Mouse (Mus musculus): ENCODE measurements around the gene Ablim1. TPM values are rescaled to one million over a fixed set of nuclear protein-coding genes. Genes with fewer than 3 reads are reported as not detected.

Ablim1 gene
- polyA plus RNA-seq, 1 experiment, result 0.01 TPM

DNA sequence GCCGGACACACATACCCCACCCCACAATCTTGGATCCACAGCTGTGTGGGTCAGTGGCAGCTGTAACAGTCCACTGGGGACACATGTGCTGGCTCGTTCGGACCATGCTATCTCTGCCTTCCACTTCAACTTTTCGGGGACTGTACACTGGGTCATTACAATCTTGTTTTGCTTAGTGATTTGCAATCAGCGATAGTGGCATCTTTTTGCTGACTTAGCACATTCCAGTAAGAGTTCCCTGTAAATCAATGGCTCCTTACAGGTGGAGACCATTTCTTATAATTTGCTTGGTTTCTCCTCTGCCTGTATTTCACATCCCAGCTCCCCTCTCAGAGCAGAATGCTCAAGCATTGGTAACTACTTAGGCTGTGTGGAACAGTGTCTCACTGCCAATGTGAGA is 140.7 kb downstream of the Ablim1 start:
- no peaks in the 10 kb centered on the region for H3K9me3 ChIP-seq (ENCODE audit: control insufficient read depth, low read length)
- no peak overlapping the region for H3K4me3 ChIP-seq (replicated peaks)
- H3K4me1 ChIP-seq (ENCODE audit: control insufficient read depth), result no peaks in the 10 kb centered on the region
- H3K27me3 ChIP-seq (ENCODE audit: control insufficient read depth), result no peaks in the 10 kb centered on the region
- no peak for TF ChIP-seq GATA1 (IDR thresholded peaks at IDR 0.05; ENCODE audit: low read length)
- no peaks in the 10 kb centered on the region for H3K36me3 ChIP-seq (ENCODE audit: control insufficient read depth)

DNA sequence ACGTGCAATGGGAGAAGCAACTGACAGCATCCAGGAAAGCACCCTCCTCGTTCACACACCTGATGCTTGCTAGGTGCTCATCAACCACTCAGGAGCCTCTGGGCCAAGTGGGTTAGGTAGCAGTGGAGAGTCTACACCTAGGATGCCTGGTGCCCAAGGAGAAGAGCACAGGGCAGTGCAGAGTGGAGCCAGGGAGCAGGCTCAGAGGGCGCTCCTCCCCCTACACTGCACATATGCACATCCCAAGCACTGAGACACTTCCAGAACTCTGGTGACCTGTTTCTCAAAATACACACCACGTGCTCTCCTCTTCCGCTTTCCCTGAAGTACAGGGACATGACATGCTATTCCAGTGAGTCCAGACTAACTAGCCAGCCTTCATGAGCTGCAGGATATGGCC is 142.4 kb downstream of the Ablim1 start:
- H3K27me3 ChIP-seq (ENCODE audit: control insufficient read depth), result no peaks in the 10 kb centered on the region
- no peaks in the 10 kb centered on the region for H3K9me3 ChIP-seq (ENCODE audit: control insufficient read depth, low read length)
- no peaks in the 10 kb centered on the region for H3K36me3 ChIP-seq (ENCODE audit: control insufficient read depth)
- no peak overlapping the region for H3K4me3 ChIP-seq (replicated peaks)
- no peaks in the 10 kb centered on the region for H3K4me1 ChIP-seq (ENCODE audit: control insufficient read depth)
- no peak for TF ChIP-seq TAL1 (IDR thresholded peaks at IDR 0.05; ENCODE audit: low read length)

DNA sequence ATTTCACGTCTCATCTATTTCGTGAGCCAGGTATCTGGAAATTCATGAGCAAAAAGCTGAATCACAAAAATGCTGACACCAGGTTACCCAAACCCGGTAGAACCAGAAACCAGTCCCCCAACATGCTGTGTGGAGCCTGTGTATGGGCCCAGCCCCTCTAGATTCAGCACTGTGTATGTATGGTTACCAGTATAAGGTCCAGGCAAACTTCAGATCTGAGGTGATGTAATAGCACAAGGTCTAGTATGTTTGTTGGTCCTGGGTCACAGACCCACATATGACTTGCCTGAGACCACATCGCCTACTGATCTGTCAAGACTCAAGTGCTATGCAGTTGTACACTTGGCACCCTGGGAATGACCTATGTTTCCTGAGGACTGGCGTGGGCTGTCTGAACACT is 143.8 kb downstream of the Ablim1 start:
- TF ChIP-seq TAL1 (IDR thresholded peaks at IDR 0.05; ENCODE audit: low read length) (no peak), GATA1 (IDR thresholded peaks at IDR 0.05; ENCODE audit: low read length) (no peak)
- Histone ChIP-seq H3K4me1 (ENCODE audit: control insufficient read depth) (no peaks in the 10 kb centered on the region), H3K9me3 (ENCODE audit: control insufficient read depth, low read length) (no peaks in the 10 kb centered on the region), H3K36me3 (ENCODE audit: control insufficient read depth) (no peaks in the 10 kb centered on the region), H3K4me3 (replicated peaks) (no peak overlapping the region), H3K27me3 (ENCODE audit: control insufficient read depth) (no peaks in the 10 kb centered on the region)

DNA sequence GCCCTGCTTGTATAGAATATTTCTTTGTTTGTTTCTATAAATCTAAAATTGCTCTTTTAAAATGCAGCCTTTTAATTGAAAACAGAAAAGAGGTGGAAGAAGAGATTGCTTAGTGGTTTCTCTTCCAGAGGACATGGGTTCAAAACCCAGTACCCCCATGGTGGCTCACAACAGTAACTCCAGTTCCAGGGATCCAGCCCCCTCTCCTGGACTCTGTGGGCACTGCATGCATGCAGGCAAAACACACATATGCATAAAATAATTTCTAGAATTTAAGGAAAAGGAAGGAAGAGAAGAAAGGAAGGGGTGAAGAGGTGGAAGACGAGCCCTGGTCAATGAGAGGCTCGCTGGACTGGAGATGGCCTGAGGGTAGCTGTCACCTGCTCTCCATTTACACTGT is 145.2 kb downstream of the Ablim1 start:
- TF ChIP-seq TAL1 (IDR thresholded peaks at IDR 0.05; ENCODE audit: low read length), result no peak
- TF ChIP-seq GATA1 (IDR thresholded peaks at IDR 0.05; ENCODE audit: low read length), result no peak
- H3K27me3 ChIP-seq (ENCODE audit: control insufficient read depth), result no peaks in the 10 kb centered on the region

DNA sequence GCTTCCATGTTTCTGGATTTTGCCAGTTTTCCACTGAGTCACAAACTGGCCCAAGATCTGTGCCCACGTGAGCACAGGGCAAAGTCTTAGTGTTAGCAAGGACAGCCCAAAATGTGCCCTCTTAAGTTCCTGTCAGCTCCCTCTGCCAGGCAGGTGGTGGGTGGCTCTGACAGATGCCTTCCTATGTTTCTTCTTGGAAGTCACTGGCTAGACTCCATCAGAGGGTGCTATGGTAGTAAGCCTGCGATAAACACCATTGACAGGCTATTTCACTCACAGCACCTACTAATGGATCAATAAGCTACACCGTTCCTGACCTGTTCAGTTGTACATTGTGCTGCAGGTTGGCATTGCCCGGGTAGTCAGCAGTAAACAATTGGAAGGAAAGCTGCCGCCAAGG is 147.0 kb downstream of the Ablim1 start:
- no peaks in the 10 kb centered on the region for H3K36me3 ChIP-seq (ENCODE audit: control insufficient read depth)
- TF ChIP-seq GATA1 (IDR thresholded peaks at IDR 0.05; ENCODE audit: low read length) (no peak), TAL1 (IDR thresholded peaks at IDR 0.05; ENCODE audit: low read length) (no peak)
- H3K9me3 ChIP-seq (ENCODE audit: control insufficient read depth, low read length), result no peaks in the 10 kb centered on the region
- H3K27me3 ChIP-seq (ENCODE audit: control insufficient read depth), result no peaks in the 10 kb centered on the region
- no peaks in the 10 kb centered on the region for H3K4me1 ChIP-seq (ENCODE audit: control insufficient read depth)
- no peak overlapping the region for H3K4me3 ChIP-seq (replicated peaks)

More for the DNA sequence above, 145.2 kb downstream of the Ablim1 start:
- H3K4me3 ChIP-seq (replicated peaks), result no peak overlapping the region
- H3K9me3 ChIP-seq (ENCODE audit: control insufficient read depth, low read length), result no peaks in the 10 kb centered on the region
- H3K4me1 ChIP-seq (ENCODE audit: control insufficient read depth), result no peaks in the 10 kb centered on the region
- no peaks in the 10 kb centered on the region for H3K36me3 ChIP-seq (ENCODE audit: control insufficient read depth)

DNA sequence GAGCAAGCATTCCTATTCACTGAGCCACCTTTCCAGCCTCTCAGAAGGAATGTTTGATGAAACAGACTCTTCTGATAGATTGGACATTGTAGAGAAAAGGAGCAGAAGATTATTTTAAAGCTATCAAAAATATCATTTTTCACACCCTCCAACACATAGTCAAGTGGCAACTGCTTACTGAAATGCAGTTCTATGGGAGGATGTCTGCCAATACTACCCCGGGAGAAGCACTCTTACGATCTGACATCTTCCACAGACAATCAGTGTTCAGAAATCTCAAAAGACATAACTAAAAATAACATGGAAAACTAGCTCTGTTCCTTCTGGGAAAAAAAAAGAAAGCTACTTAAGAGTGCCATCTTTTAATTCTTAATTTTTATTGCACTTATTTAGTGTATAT is 149.8 kb downstream of the Ablim1 start:
- no peaks in the 10 kb centered on the region for H3K9me3 ChIP-seq (ENCODE audit: control insufficient read depth, low read length)
- H3K27me3 ChIP-seq (ENCODE audit: control insufficient read depth), result no peaks in the 10 kb centered on the region
- H3K4me3 ChIP-seq (replicated peaks), result no peak overlapping the region
- H3K4me1 ChIP-seq (ENCODE audit: control insufficient read depth), result no peaks in the 10 kb centered on the region
- no peaks in the 10 kb centered on the region for H3K36me3 ChIP-seq (ENCODE audit: control insufficient read depth)
- no peak for TF ChIP-seq TAL1 (IDR thresholded peaks at IDR 0.05; ENCODE audit: low read length)
- no peak for TF ChIP-seq GATA1 (IDR thresholded peaks at IDR 0.05; ENCODE audit: low read length)

DNA sequence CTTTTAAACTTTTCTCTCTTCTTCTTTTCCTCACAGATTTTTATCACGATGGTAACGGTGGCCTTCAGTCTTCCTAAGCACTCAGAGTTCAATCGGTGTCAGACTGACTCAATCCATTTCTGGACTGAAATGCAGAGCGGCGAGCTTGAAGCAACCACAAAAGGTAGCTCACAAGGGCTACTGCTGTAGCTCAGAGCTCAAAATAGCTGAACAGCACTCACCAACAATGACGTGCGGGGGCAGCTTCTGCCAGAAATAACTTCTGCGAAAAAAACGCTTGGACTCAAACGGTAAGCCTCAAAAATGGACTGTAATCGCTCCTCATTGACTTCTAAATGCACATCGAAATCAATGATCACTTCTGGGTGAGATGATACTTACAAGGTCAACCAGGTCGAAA is 151.4 kb downstream of the Ablim1 start:
- TF ChIP-seq GATA1 (IDR thresholded peaks at IDR 0.05; ENCODE audit: low read length) (no peak), TAL1 (IDR thresholded peaks at IDR 0.05; ENCODE audit: low read length) (no peak)
- Histone ChIP-seq H3K9me3 (ENCODE audit: control insufficient read depth, low read length) (no peaks in the 10 kb centered on the region), H3K4me1 (ENCODE audit: control insufficient read depth) (no peaks in the 10 kb centered on the region), H3K4me3 (replicated peaks) (no peak overlapping the region), H3K36me3 (ENCODE audit: control insufficient read depth) (no peaks in the 10 kb centered on the region), H3K27me3 (ENCODE audit: control insufficient read depth) (no peaks in the 10 kb centered on the region)

DNA sequence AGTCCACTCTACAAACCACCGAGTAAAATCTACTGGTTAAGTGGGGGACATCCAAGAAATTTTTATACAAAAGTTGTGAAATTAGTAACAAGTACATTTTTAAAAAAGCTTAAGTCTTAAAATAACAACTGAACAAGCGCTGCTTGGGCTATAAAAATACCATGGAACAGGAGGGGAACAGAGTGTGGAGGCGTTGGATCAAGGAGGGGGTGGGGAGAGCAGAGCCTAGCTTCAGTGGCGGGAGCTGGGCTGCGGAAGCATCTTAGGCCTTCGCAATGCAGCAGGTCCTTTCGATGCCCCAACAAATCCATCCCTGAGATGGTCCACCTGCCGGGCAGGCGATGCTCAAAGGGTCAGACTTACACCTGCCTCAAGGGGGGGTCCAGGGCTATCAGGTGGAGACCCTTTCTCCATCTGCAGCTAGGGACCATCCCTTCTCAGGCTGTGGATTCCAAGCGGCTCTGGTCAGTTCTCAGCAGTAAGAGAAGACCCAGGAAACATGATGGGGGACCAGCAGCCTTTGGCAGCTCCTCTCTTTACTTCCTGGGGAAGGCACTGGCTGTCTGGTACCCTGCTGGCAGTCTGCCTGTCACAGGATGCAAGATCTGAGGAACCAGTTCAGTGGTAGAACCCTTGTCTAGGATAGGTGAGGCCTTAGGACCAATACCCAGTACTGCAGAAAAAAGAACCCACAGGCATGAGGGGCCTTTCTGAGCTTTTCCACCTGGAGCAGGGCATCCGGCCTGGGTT is 152.6 kb downstream of the Ablim1 start:
- no peak overlapping the region for H3K4me3 ChIP-seq (replicated peaks)
- H3K36me3 ChIP-seq (ENCODE audit: control insufficient read depth), result no peaks in the 10 kb centered on the region
- H3K9me3 ChIP-seq (ENCODE audit: control insufficient read depth, low read length), result no peaks in the 10 kb centered on the region
- TF ChIP-seq TAL1 (IDR thresholded peaks at IDR 0.05; ENCODE audit: low read length) (no peak), GATA1 (IDR thresholded peaks at IDR 0.05; ENCODE audit: low read length) (no peak)
- H3K27me3 ChIP-seq (ENCODE audit: control insufficient read depth), result no peaks in the 10 kb centered on the region
- no peaks in the 10 kb centered on the region for H3K4me1 ChIP-seq (ENCODE audit: control insufficient read depth)

DNA sequence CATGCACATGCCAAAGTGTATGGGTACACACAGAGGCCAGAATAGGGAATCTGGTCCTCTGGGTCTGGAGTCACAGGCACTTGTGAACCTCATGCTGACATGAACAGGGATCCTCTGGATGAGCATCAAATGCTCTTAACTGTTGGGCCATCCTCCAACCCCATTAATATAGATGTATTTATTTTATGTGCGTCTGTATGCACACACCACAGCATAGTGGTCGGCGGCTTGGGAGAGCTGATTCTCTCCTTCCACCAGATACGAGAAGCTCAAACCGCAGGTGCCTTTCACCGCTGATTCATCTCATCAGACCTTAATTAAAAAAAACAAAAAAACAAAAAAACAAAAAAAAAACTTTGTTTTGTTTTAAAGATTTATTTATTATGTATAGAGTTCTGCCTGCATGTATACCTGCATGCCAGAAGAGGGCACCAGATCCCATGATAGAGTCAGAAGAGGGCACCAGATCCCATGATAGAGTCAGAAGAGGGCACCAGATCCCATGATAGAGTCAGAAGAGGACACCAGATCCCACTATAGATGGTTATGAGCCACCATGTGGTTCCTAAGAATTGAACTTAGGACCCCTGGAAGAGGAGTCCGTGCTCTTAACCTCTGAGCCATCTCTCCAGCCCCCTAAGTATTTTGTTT is 153.6 kb downstream of the Ablim1 start:
- no peak for TF ChIP-seq GATA1 (IDR thresholded peaks at IDR 0.05; ENCODE audit: low read length)
- TF ChIP-seq TAL1 (IDR thresholded peaks at IDR 0.05; ENCODE audit: low read length), result no peak
- Histone ChIP-seq H3K9me3 (ENCODE audit: control insufficient read depth, low read length) (no peaks in the 10 kb centered on the region), H3K4me1 (ENCODE audit: control insufficient read depth) (no peaks in the 10 kb centered on the region), H3K36me3 (ENCODE audit: control insufficient read depth) (no peaks in the 10 kb centered on the region), H3K27me3 (ENCODE audit: control insufficient read depth) (no peaks in the 10 kb centered on the region), H3K4me3 (replicated peaks) (no peak overlapping the region)
